Mouse (Mus musculus): ENCODE data around the gene Tyrobp.

The Tyrobp gene

GRCm38 (mm10) chr7:30413596-30413995, at the start of gene Tyrobp:
Gene Tyrobp, plus strand, starts transcription at chr7:30413760.
- ChIA-PET CTCF (interaction anchor here in 2 of 4 experiments (0.7 to 1.4 kb wide), 3 partner anchors 65 to 256 kb away, joined by 3 to 4 read pairs (median 3); no protein-coding TSS in a partner anchor), POLR2A (interaction anchor here in 3 of 4 experiments (0.6 to 1.3 kb wide), 5 partner anchors 9 to 98 kb away, joined by 3 read pairs; no protein-coding TSS in a partner anchor)

GRCm38 (mm10) chr7:30367466-30367865, 46.1 kb upstream of the Tyrobp start:
- CTCF ChIA-PET: interaction anchor here (0.6 to 1.8 kb wide), 5 partner anchors 14 to 245 kb away, joined by 3 to 8 read pairs (median 3); partner anchors contain the start of gene Upk1a (in 1 of the 4)
- POLR2A ChIA-PET: interaction anchor here in 2 of 4 experiments (0.5 to 1.3 kb wide), 7 partner anchors 10 to 85 kb away, joined by 3 to 10 read pairs (median 3); no protein-coding TSS in a partner anchor

- POLR2A ChIA-PET: interaction anchor here in 3 of 4 experiments (0.9 to 1.6 kb wide), 13 partner anchors 13 to 356 kb away, joined by 3 to 7 read pairs (median 3); partner anchors contain the start of genes Thap8 (in 2 of the 3), Wdr62 (in 2 of the 3), E130208F15Rik (in 1 of the 3) and Tmem147 (in 1 of the 3)
- CTCF ChIA-PET: interaction anchor here (0.5 to 1.6 kb wide), 25 partner anchors 10 to 157 kb away, joined by 3 to 7 read pairs (median 4); partner anchors contain the start of genes Aplp1 (in 1 of the 4), Lrfn3 (in 1 of the 4), Thap8 (in 1 of the 4) and Wdr62 (in 1 of the 4)
Measured at GRCm38 (mm10) chr7:30373501-30373962, 40.0 kb upstream of the Tyrobp start.

GRCm38 (mm10) chr7:30380061-30380460, 33.5 kb upstream of the Tyrobp start:
- ChIA-PET CTCF (interaction anchor here in 1 of 4 experiments (0.5 kb wide), 1 partner anchor 80 kb away, joined by 3 read pairs; no protein-coding TSS in a partner anchor), POLR2A (no interaction called here)

- ChIA-PET POLR2A (interaction anchor here in 3 of 4 experiments (0.6 to 1.6 kb wide), 5 partner anchors 9 to 104 kb away, joined by 3 to 10 read pairs (median 4); partner anchors contain the start of genes Thap8 (in 1 of the 3) and Wdr62 (in 1 of the 3)), CTCF (no interaction called here)
Measured at GRCm38 (mm10) chr7:30384106-30384505, 29.5 kb upstream of the Tyrobp start.

- CTCF ChIA-PET: interaction anchor here in 2 of 4 experiments (0.7 to 1.0 kb wide), 3 partner anchors 20 to 99 kb away, joined by 3 to 5 read pairs (median 3); no protein-coding TSS in a partner anchor
- POLR2A ChIA-PET: interaction anchor here in 3 of 4 experiments (0.6 to 1.9 kb wide), 4 partner anchors 9 to 153 kb away, joined by 3 to 10 read pairs (median 4); no protein-coding TSS in a partner anchor
Measured at GRCm38 (mm10) chr7:30392746-30393520, 20.6 kb upstream of the Tyrobp start.

GRCm38 (mm10) chr7:30393631-30394030, 19.9 kb upstream of the Tyrobp start:
- ChIA-PET POLR2A (interaction anchor here in 3 of 4 experiments (0.6 to 1.9 kb wide), 3 partner anchors 9 to 154 kb away, joined by 3 to 10 read pairs (median 4); no protein-coding TSS in a partner anchor), CTCF (interaction anchor here in 3 of 4 experiments (0.7 to 1.3 kb wide), 5 partner anchors 20 to 1617 kb away, joined by 3 to 5 read pairs (median 4); no protein-coding TSS in a partner anchor)

- POLR2A ChIA-PET: interaction anchor here in 1 of 4 experiments (1.9 kb wide), 1 partner anchor 10 kb away, joined by 10 read pairs; no protein-coding TSS in a partner anchor
- CTCF ChIA-PET: interaction anchor here (0.5 to 1.3 kb wide), 7 partner anchors 12 to 1618 kb away, joined by 3 to 6 read pairs (median 4); no protein-coding TSS in a partner anchor
Measured at GRCm38 (mm10) chr7:30394379-30394778, 19.2 kb upstream of the Tyrobp start.

GRCm38 (mm10) chr7:30394871-30395270, 18.7 kb upstream of the Tyrobp start:
- ChIA-PET POLR2A (no interaction called here), CTCF (interaction anchor here in 3 of 4 experiments (0.5 to 1.3 kb wide), 6 partner anchors 12 to 132 kb away, joined by 3 to 6 read pairs (median 4); no protein-coding TSS in a partner anchor)

- POLR2A ChIA-PET: interaction anchor here in 3 of 4 experiments (1.0 to 2.5 kb wide), 3 partner anchors 10 to 23 kb away, joined by 3 to 7 read pairs (median 5); partner anchors contain the start of gene Nfkbid (in 1 of the 3)
Measured at GRCm38 (mm10) chr7:30399671-30400070, 13.9 kb upstream of the Tyrobp start.

GRCm38 (mm10) chr7:30402343-30402742, 11.2 kb upstream of the Tyrobp start:
- POLR2A ChIA-PET: no interaction called here
- CTCF ChIA-PET: interaction anchor here in 1 of 4 experiments (1.1 kb wide), 1 partner anchor 29 kb away, joined by 3 read pairs; no protein-coding TSS in a partner anchor

More at GRCm38 (mm10) chr7:30399671-30400070, 13.9 kb upstream of the Tyrobp start:
- CTCF ChIA-PET: interaction anchor here in 2 of 4 experiments (0.5 to 0.6 kb wide), 2 partner anchors 45 to 161 kb away, joined by 3 to 6 read pairs; no protein-coding TSS in a partner anchor

GRCm38 (mm10) chr7:30408639-30409038, 4.9 kb upstream of the Tyrobp start:
- POLR2A ChIA-PET: interaction anchor here in 2 of 4 experiments (0.8 to 2.3 kb wide), 3 partner anchors 10 to 17 kb away, joined by 3 to 7 read pairs (median 4); no protein-coding TSS in a partner anchor
- CTCF ChIA-PET: interaction anchor here in 2 of 4 experiments (0.7 to 1.7 kb wide), 2 partner anchors 76 to 149 kb away, joined by 3 to 4 read pairs; no protein-coding TSS in a partner anchor

- CTCF ChIA-PET: interaction anchor here in 3 of 4 experiments (0.7 to 1.1 kb wide), 3 partner anchors 46 to 78 kb away, joined by 3 read pairs; no protein-coding TSS in a partner anchor
Measured at GRCm38 (mm10) chr7:30409789-30410188, 3.8 kb upstream of the Tyrobp start.

GRCm38 (mm10) chr7:30411023-30411422, 2.5 kb upstream of the Tyrobp start:
- CTCF ChIA-PET: interaction anchor here in 1 of 4 experiments (1.2 kb wide), 1 partner anchor 380 kb away, joined by 3 read pairs; no protein-coding TSS in a partner anchor
- POLR2A ChIA-PET: interaction anchor here in 2 of 4 experiments (0.6 to 2.3 kb wide), 3 partner anchors 12 to 160 kb away, joined by 3 to 7 read pairs (median 3); no protein-coding TSS in a partner anchor

More at GRCm38 (mm10) chr7:30409789-30410188, 3.8 kb upstream of the Tyrobp start:
- POLR2A ChIA-PET: interaction anchor here in 2 of 4 experiments (1.3 to 2.3 kb wide), 3 partner anchors 9 to 35 kb away, joined by 3 to 7 read pairs (median 3); no protein-coding TSS in a partner anchor

- POLR2A ChIA-PET: interaction anchor here in 2 of 4 experiments (0.6 to 1.3 kb wide), 3 partner anchors 12 to 67 kb away, joined by 3 read pairs; no protein-coding TSS in a partner anchor
- CTCF ChIA-PET: interaction anchor here in 1 of 4 experiments (1.4 kb wide), 1 partner anchor 65 kb away, joined by 3 read pairs; no protein-coding TSS in a partner anchor
Measured at GRCm38 (mm10) chr7:30412735-30413147, 819 bp upstream of the Tyrobp start.

GRCm38 (mm10) chr7:30417856-30418255, 4.3 kb downstream of the Tyrobp start:
- ChIA-PET POLR2A (interaction anchor here in 1 of 4 experiments (1.5 kb wide), 1 partner anchor 8 kb away, joined by 3 read pairs; no protein-coding TSS in a partner anchor), CTCF (interaction anchor here (0.5 to 1.3 kb wide), 6 partner anchors 9 to 191 kb away, joined by 3 to 4 read pairs (median 3); no protein-coding TSS in a partner anchor)

Measured in embryonic stem cell, embryonic (primary cell).